Mouse (Mus musculus) heart, adult 2 months (tissue): Measurements from ENCODE around the gene Hist2h2aa1.

Source experiments
- CTCF ChIP-seq: fragments of 200-600 bp; IDR thresholded peaks from 2 replicates; pipeline ENCODE4 v1.8.1; 2022; ENCODE audit warnings: antibody characterized with exemption, mild to moderate bottlenecking, moderate library complexity
- EP300 ChIP-seq: fragments of 200-500 bp; IDR thresholded peaks from 2 replicates; pipeline ENCODE4 v1.6.1; 2011; ENCODE audit warnings: low read depth, low read length, control low read depth; ENCODE audit not compliant: insufficient read depth
- POLR2A ChIP-seq: fragments of 200-500 bp; IDR thresholded peaks from 2 replicates; pipeline ENCODE4 v1.6.1; 2011; ENCODE audit warnings: mild to moderate bottlenecking, low read depth, low read length, control low read depth; ENCODE audit not compliant: insufficient read depth

- TF ChIP-seq CTCF (no peak), POLR2A (no peak), EP300 (no peak)
Observed at GRCm38 (mm10) chr3:96293787-96294186, 48.5 kb downstream of the Hist2h2aa1 start, which contains the start of gene Fcgr1.
